Mouse (Mus musculus) liver, embryonic 13.5 days (tissue): ENCODE results near the gene Neurl1b. TPM values are rescaled to one million over a fixed set of nuclear protein-coding genes. Genes with fewer than 3 reads are reported as not detected.

Experiments used
- ATAC-seq: fragments of 200-750 bp; cut with Nextera tagmentation; 2 replicates; pipeline ENCODE4 v1.8.0; 2017; ENCODE audit warnings: low read depth, mild to moderate bottlenecking, moderate number of reproducible peaks, moderate library complexity
- DNase-seq: peaks from one replicate; pipeline ENCODE4 v3.0.0; 2022
- H3K27ac ChIP-seq: fragments of 300-500 bp; sonication (generic); 2 replicates; pipeline ENCODE4 v1.5.1; 2015; ENCODE audit warnings: moderate library complexity, mild to moderate bottlenecking, inconsistent platforms
- H3K27me3 ChIP-seq: fragments of 300-500 bp; sonication (generic); 2 replicates; pipeline ENCODE4 v1.6.1; 2015; ENCODE audit warnings: mild to moderate bottlenecking, inconsistent platforms
- H3K36me3 ChIP-seq: fragments of 300-500 bp; sonication (generic); 2 replicates; pipeline ENCODE4 v1.6.1; 2015; ENCODE audit warnings: mild to moderate bottlenecking, inconsistent platforms
- H3K4me1 ChIP-seq: fragments of 300-500 bp; sonication (generic); replicated peaks from 2 replicates; pipeline ENCODE4 v1.6.1; 2015; ENCODE audit warnings: inconsistent platforms
- H3K4me2 ChIP-seq: fragments of 300-500 bp; sonication (generic); 2 replicates; pipeline ENCODE4 v1.6.1; 2015; ENCODE audit warnings: inconsistent platforms, mild to moderate bottlenecking, moderate library complexity
- H3K4me3 ChIP-seq: fragments of 300-500 bp; sonication (generic); replicated peaks from 2 replicates; pipeline ENCODE4 v1.5.1; 2015; ENCODE audit warnings: mild to moderate bottlenecking, inconsistent platforms
- H3K9ac ChIP-seq: fragments of 300-500 bp; sonication (generic); 2 replicates; pipeline ENCODE4 v1.6.1; 2015; ENCODE audit warnings: mild to moderate bottlenecking, inconsistent platforms
- H3K9me3 ChIP-seq: fragments of 300-500 bp; sonication (generic); replicated peaks from 2 replicates; pipeline ENCODE4 v1.6.1; 2016; ENCODE audit warnings: inconsistent platforms
- WGBS: fragments of 180-500 bp; shearing (Covaris S2); methylation state at CpG from one replicate; pipeline ENCODE4 v1.1.7; 2015; ENCODE audit not compliant: insufficient replicate concordance; 5-methylcytosine and 5-hydroxymethylcytosine counted together
- polyA plus RNA-seq: library from polyadenylated mRNA; unstranded; fragments of >200 nt; fragmentation: Nextera tagmentation; extraction: Ambion mirVana; gene quantifications from 2 replicates; pipeline ENCODE4 v1.2.1, GENCODE M21; 2015

Gene Neurl1b
- polyA plus RNA-seq, result 0.03 and 0.06 TPM in 2 replicates

DNA sequence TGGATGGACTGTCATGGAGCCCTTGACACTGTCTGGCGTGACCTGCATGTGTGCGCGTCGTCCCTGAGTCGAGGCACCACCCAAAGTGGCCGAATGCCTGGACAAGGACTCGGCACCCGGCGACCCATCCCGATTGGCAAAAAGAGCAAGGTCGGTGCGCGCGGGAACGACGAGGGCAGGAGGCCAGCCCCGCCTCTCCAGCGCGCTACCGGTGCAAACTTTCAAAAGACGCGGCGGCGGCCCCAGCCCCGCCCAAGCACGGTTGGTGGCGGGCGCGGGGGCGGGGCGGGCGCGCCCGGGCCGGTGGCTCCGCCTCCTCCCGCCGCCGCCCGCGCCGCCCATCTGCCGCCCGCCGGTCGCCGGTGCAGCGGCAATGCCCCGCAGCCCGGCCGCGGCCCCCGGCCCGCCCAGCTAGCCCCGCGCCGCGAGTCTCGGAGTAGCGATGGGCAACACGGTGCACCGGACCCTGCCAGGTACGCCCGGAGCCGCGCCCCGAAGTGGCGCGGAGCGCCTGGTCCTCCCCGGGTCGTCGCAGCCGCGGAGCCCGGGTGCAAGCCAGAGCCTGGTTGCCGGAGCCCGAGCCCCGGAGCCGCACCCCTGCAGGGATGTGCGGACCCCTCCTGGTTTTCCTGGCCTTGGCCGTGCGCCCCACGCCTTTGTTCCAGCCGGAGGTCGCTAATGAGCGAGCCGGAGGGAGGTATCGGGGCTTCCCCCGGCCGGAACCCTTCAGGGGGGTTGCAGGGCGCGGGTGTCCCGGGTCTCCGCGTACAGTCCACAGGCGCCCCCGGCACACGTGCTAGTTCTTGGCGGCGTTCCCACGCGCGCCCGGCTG, at the start of gene Neurl1b:
Gene Neurl1b, plus strand, starts transcription at position 307 of the 832 bp plus-strand sequence.
- Histone ChIP-seq H3K9ac (peak within 1 kb of the TSS; percentile 55), H3K27ac (no peak within 1 kb of the TSS), H3K27me3 (peaks cover 91% of the 10 kb centered on the region), H3K4me3 (peak within 1 kb of the TSS; percentile 63), H3K4me1 (peaks cover 29% of the 10 kb centered on the region), H3K36me3 (no peaks in the 10 kb centered on the region), H3K4me2 (peak within 1 kb of the TSS; percentile 82), H3K9me3 (no peaks in the 10 kb centered on the region)
- peak; percentile 34 for DNase-seq
- WGBS, result 2% methylated on average over 86 of the region's 105 CpGs
- ATAC-seq, result peak; percentile 54

DNA sequence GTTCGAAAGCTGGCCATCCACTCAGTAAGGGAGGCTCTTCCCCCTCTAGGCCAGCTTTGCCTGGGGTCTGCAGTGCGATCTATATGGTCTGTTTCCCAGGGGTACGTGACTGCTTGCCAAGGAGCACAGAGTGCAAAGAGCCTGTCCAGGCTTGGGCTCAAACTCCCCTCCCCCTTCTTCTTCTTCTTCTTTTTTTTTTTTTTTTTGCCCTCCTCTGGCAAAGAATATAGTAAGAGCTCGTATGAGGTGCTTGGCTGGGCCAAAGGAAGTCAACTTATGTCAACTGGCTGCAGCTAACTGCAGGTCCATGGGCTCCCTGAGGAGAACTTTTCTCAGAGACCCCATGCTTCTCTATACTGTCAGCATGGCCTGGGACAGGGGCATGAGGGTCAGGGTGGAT, 47.8 kb upstream of the Neurl1b start:
- no peaks in the 10 kb centered on the region for H3K36me3 ChIP-seq
- peaks cover 24% of the 10 kb centered on the region for H3K27me3 ChIP-seq
- H3K27ac ChIP-seq, result no peak overlapping the region
- H3K9ac ChIP-seq, result no peak overlapping the region
- WGBS, result 65% methylated on average over 4 of the region's 4 CpGs
- H3K4me3 ChIP-seq, result no peak overlapping the region
- H3K4me1 ChIP-seq, result peaks cover 19% of the 10 kb centered on the region
- ATAC-seq (no peak), DNase-seq (no peak)
- H3K9me3 ChIP-seq, result no peaks in the 10 kb centered on the region
- no peak overlapping the region for H3K4me2 ChIP-seq

DNA sequence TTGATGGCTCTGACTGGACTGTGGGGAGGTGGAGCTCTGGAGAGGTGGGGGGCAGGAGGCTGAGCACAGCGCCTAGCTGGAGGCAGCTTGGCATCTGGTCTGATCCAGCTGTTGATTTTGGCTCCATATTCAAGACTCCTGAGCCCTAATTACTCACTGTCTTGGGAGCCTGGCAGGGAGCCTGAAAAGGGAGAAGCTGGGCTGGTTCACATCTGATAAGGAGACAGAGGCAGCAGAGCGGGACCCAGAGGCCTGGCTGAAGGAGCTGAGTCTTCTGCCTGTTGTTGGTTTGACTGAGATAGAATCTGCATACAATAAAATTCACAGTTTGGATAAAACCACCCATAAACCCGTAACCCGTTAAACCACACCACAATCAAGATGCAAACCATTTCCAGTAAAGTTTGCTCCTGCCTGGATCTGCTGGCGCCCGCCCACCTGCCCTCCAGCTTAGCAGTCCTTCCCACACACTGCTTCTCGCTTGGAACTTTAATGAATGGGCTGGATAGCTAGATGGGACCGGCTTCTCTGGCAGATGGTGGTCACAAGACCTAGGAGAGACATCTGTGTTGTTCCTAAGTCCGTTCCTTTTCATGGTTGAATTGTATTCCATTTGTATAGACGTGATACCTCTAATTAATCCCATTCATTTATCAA, 46.2 kb upstream of the Neurl1b start:
- no peak overlapping the region for H3K27ac ChIP-seq
- H3K9me3 ChIP-seq, result no peaks in the 10 kb centered on the region
- H3K27me3 ChIP-seq, result peaks cover 24% of the 10 kb centered on the region
- H3K4me1 ChIP-seq, result peaks cover 5% of the 10 kb centered on the region; the same call in 1 of the 2 replicates
- WGBS, result 41% methylated on average over 10 of the region's 10 CpGs
- H3K36me3 ChIP-seq, result no peaks in the 10 kb centered on the region
- no peak overlapping the region for H3K4me3 ChIP-seq
- H3K4me2 ChIP-seq, result no peak overlapping the region
- no peak for ATAC-seq
- no peak overlapping the region for H3K9ac ChIP-seq
- no peak for DNase-seq

DNA sequence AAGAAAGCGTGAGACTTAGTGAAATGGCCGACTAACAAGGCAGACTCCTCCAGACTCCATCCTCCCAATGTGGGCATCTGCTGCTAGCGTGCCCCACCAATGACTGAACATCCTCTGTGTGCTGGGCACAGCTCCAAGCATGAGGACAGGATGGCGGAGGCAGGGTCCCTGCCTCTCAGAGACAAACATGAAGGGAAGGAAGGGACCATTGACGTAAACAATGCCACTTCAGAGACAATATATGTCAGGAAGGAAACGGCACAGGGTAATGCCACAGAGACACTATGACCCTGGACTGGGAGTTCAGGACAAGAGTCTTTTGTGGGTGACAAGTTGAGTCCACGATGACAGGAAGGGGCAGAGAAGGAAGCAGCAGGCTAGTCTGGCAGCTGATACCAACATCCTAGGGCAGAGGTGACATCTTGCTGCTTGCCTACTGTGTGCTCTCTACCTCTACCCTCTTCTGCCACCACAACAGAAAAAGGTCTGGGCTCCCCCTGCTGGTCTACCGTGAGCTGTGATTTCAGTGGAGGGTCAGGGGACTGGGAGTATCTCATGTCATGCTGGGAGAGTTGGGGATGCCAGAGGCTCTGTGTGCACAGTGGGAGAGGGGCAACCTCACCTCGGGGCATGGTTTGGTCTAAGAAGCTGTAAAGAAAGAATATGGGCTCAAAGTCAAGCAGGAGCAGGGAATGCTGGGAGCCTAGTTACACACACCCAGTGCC, 43.9 kb upstream of the Neurl1b start:
- peaks cover 5% of the 10 kb centered on the region; the same call in 1 of the 2 replicates for H3K4me1 ChIP-seq
- H3K27me3 ChIP-seq, result peaks cover 24% of the 10 kb centered on the region
- no peak overlapping the region for H3K4me3 ChIP-seq
- no peak overlapping the region for H3K4me2 ChIP-seq
- ATAC-seq, result no peak
- WGBS, result 22% methylated on average over 9 of the region's 9 CpGs
- H3K36me3 ChIP-seq, result no peaks in the 10 kb centered on the region
- no peak overlapping the region for H3K9ac ChIP-seq
- no peaks in the 10 kb centered on the region for H3K9me3 ChIP-seq
- H3K27ac ChIP-seq, result no peak overlapping the region
- DNase-seq, result no peak

- H3K36me3 ChIP-seq, result no peaks in the 10 kb centered on the region
- H3K9ac ChIP-seq, result no peak overlapping the region
- WGBS, result 28% methylated on average over 3 of the region's 3 CpGs
- no peaks in the 10 kb centered on the region for H3K9me3 ChIP-seq
- H3K4me1 ChIP-seq, result peaks cover 5% of the 10 kb centered on the region; the same call in 1 of the 2 replicates
- DNase-seq (no peak), ATAC-seq (no peak)
- H3K4me3 ChIP-seq, result no peak overlapping the region
- H3K4me2 ChIP-seq, result no peak overlapping the region
- H3K27ac ChIP-seq, result no peak overlapping the region
- peaks cover 22% of the 10 kb centered on the region for H3K27me3 ChIP-seq
Observed at GRCm38 (mm10) chr17:26371246-26371535, 43.4 kb upstream of the Neurl1b start.

GRCm38 (mm10) chr17:26373211-26373610, 41.4 kb upstream of the Neurl1b start:
- Histone ChIP-seq H3K4me2 (no peak overlapping the region), H3K27me3 (peaks cover 8% of the 10 kb centered on the region; the same call in 1 of the 2 replicates), H3K36me3 (no peaks in the 10 kb centered on the region), H3K4me3 (no peak overlapping the region), H3K27ac (no peak overlapping the region), H3K9ac (no peak overlapping the region), H3K4me1 (peaks cover 4% of the 10 kb centered on the region; the same call in 1 of the 2 replicates), H3K9me3 (no peaks in the 10 kb centered on the region)
- DNase-seq (no peak), ATAC-seq (no peak)
- WGBS, result 60% methylated on average over 5 of the region's 5 CpGs

GRCm38 (mm10) chr17:26376416-26376815, 38.2 kb upstream of the Neurl1b start:
- peaks cover 3% of the 10 kb centered on the region; the same call in 1 of the 2 replicates for H3K27me3 ChIP-seq
- no peak overlapping the region for H3K9ac ChIP-seq
- H3K27ac ChIP-seq, result no peak overlapping the region
- H3K9me3 ChIP-seq, result no peaks in the 10 kb centered on the region
- H3K4me3 ChIP-seq, result no peak overlapping the region
- no peak overlapping the region for H3K4me2 ChIP-seq
- 67% methylated on average over 1 of the region's 1 CpGs for WGBS
- DNase-seq (no peak), ATAC-seq (no peak)
- H3K4me1 ChIP-seq, result peaks cover 8% of the 10 kb centered on the region; the same call in 1 of the 2 replicates
- H3K36me3 ChIP-seq, result no peaks in the 10 kb centered on the region

- H3K9ac ChIP-seq, result no peak overlapping the region
- DNase-seq (no peak), ATAC-seq (no peak)
- H3K4me1 ChIP-seq, result peaks cover 15% of the 10 kb centered on the region; the same call in 1 of the 2 replicates
- H3K9me3 ChIP-seq, result no peaks in the 10 kb centered on the region
- no peaks in the 10 kb centered on the region for H3K36me3 ChIP-seq
- no peak overlapping the region for H3K4me3 ChIP-seq
- peaks cover 3% of the 10 kb centered on the region; the same call in 1 of the 2 replicates for H3K27me3 ChIP-seq
- H3K4me2 ChIP-seq, result no peak overlapping the region
- H3K27ac ChIP-seq, result no peak overlapping the region
- 59% methylated on average over 4 of the region's 4 CpGs for WGBS
Observed at GRCm38 (mm10) chr17:26376994-26377744, 37.5 kb upstream of the Neurl1b start.

- H3K27me3 ChIP-seq, result 0 out of 2 replicates have a peak, but pooled peaks cover 3% of the 10 kb centered on the region
- no peaks in the 10 kb centered on the region for H3K36me3 ChIP-seq
- no peaks in the 10 kb centered on the region for H3K9me3 ChIP-seq
- WGBS, result 37% methylated on average over 8 of the region's 8 CpGs
- no peak overlapping the region for H3K4me3 ChIP-seq
- DNase-seq, result no peak
- peaks cover 16% of the 10 kb centered on the region; the same call in 1 of the 2 replicates for H3K4me1 ChIP-seq
- no peak for ATAC-seq
- no peak overlapping the region for H3K4me2 ChIP-seq
- no peak overlapping the region for H3K27ac ChIP-seq
- no peak overlapping the region for H3K9ac ChIP-seq
Observed at GRCm38 (mm10) chr17:26380280-26380985, 34.2 kb upstream of the Neurl1b start.

GRCm38 (mm10) chr17:26380986-26381446, 33.6 kb upstream of the Neurl1b start:
- H3K9me3 ChIP-seq, result no peaks in the 10 kb centered on the region

More at GRCm38 (mm10) chr17:26380986-26381446, 33.6 kb upstream of the Neurl1b start:
- no peak overlapping the region for H3K4me2 ChIP-seq
- DNase-seq (no peak), ATAC-seq (no peak)
- peaks cover 16% of the 10 kb centered on the region; the same call in 1 of the 2 replicates for H3K4me1 ChIP-seq
- no peak overlapping the region for H3K9ac ChIP-seq
- 31% methylated on average over 4 of the region's 4 CpGs for whole genome bisulfite sequencing
- H3K27me3 ChIP-seq, result 0 out of 2 replicates have a peak, but pooled peaks cover 3% of the 10 kb centered on the region
- H3K27ac ChIP-seq, result no peak overlapping the region
- no peak overlapping the region for H3K4me3 ChIP-seq
- no peaks in the 10 kb centered on the region for H3K36me3 ChIP-seq
